Mouse (Mus musculus): Measurements from ENCODE around the gene Dbi. TPM values are rescaled to one million over a fixed set of nuclear protein-coding genes. Genes with fewer than 3 reads are reported as not detected.

Gene Dbi
- polyA plus RNA-seq, 1 experiment from 2014 or later = 1,422 TPM

DNA sequence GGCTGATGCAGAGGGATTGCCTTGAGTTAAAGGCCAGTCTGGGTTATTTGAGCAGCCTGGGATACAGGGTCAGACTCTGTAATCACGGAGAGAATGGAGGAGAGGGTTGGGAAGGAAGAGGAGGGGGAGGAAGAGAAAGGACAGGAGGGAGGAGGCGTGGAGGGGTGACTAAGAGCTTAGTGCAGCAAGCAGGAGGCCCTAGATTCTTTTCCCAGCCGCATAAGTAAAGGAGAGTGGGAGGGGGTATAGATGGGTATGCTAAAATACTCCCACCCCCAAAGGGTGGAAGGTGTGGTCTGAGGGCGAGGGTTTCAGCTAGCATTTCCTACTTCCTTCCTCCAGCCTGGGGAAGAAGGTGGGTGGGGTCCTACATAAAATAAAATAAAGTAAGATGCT, 46.6 kb downstream of the Dbi start:
- Histone ChIP-seq H3K36me3 (no peaks in the 10 kb centered on the region), H3K4me1 (replicated peaks) (peaks cover 24% of the 10 kb centered on the region), H3K9ac (no peak overlapping the region), H3K4me2 (replicated peaks) (peak overlapping the region; percentile 81), H3K27ac (peak overlapping the region; percentile 54; the same call in 1 of the 2 replicates), H3K4me3 (replicated peaks) (no peak overlapping the region), H3K9me3 (no peaks in the 10 kb centered on the region), H3K27me3 (replicated peaks) (no peaks in the 10 kb centered on the region)
- ATAC-seq = peak; percentile 6
- WGBS = 26% methylated on average over 4 of the region's 4 CpGs

GRCm38 (mm10) chr1:120073519-120074306, 47.2 kb downstream of the Dbi start, which contains the start of gene Tmem37:
Tmem37 (minus strand) TSS chr1:120074074.
- WGBS = 4% methylated on average over 40 of the region's 40 CpGs
- peak; percentile 90 for ATAC-seq
- no peaks in the 10 kb centered on the region for H3K27me3 ChIP-seq (replicated peaks)
- no peaks in the 10 kb centered on the region for H3K9me3 ChIP-seq
- peak within 1 kb of the TSS; percentile 44 for H3K4me3 ChIP-seq (replicated peaks)
- H3K9ac ChIP-seq = peak within 1 kb of the TSS; percentile 41
- peaks cover 24% of the 10 kb centered on the region for H3K4me1 ChIP-seq (replicated peaks)
- peak within 1 kb of the TSS; percentile 81 for H3K4me2 ChIP-seq (replicated peaks)
- no peaks in the 10 kb centered on the region for H3K36me3 ChIP-seq
- peak within 1 kb of the TSS; percentile 54 for H3K27ac ChIP-seq

DNA sequence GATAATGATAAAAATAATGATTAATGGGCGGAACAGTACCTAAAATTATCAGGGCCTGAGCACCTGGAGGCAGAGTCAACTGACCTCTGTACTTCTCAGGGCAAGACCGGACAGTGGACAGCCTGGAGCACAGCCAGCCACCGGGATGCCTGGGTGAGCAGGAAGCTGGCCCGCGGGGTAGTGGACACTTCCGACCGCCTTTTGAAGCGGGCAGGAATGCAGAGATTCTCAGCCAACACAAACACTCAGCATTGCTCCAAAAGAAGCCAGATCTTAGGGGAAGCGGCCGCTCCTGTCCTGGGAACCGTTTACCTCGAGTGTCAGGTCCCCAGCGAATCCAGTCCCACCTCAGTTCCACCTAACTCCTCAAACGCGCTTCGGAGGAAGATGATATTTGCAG, 48.0 kb downstream of the Dbi start:
- no peak for ATAC-seq
- Histone ChIP-seq H3K27me3 (replicated peaks) (no peaks in the 10 kb centered on the region), H3K27ac (no peak overlapping the region), H3K4me2 (replicated peaks) (peak overlapping the region; percentile 81), H3K36me3 (no peaks in the 10 kb centered on the region), H3K4me1 (replicated peaks) (peaks cover 24% of the 10 kb centered on the region), H3K9me3 (no peaks in the 10 kb centered on the region), H3K4me3 (replicated peaks) (peak overlapping the region; percentile 44), H3K9ac (peak overlapping the region; percentile 41; the same call in 1 of the 2 replicates)
- WGBS = 8% methylated on average over 16 of the region's 16 CpGs

GRCm38 (mm10) chr1:120071133-120071532, 49.7 kb downstream of the Dbi start:
- WGBS = 86% methylated on average over 4 of the region's 4 CpGs
- no peak for ATAC-seq

GRCm38 (mm10) chr1:120070168-120070567, 50.7 kb downstream of the Dbi start:
- 0 out of 2 replicates have a peak overlapping the region, but pooled peaks have one; percentile 2 for H3K4me2 ChIP-seq (replicated peaks)
- H3K9ac ChIP-seq = no peak overlapping the region
- H3K9me3 ChIP-seq = no peaks in the 10 kb centered on the region
- H3K27me3 ChIP-seq (replicated peaks) = no peaks in the 10 kb centered on the region
- WGBS = 55% methylated on average over 6 of the region's 6 CpGs
- no peak for ATAC-seq
- no peak overlapping the region for H3K4me3 ChIP-seq (replicated peaks)
- no peaks in the 10 kb centered on the region for H3K36me3 ChIP-seq
- peaks cover 24% of the 10 kb centered on the region for H3K4me1 ChIP-seq (replicated peaks)
- no peak overlapping the region for H3K27ac ChIP-seq

More at GRCm38 (mm10) chr1:120071133-120071532, 49.7 kb downstream of the Dbi start:
- no peaks in the 10 kb centered on the region for H3K36me3 ChIP-seq
- no peak overlapping the region for H3K9ac ChIP-seq
- peaks cover 24% of the 10 kb centered on the region for H3K4me1 ChIP-seq (replicated peaks)
- no peak overlapping the region for H3K4me3 ChIP-seq (replicated peaks)
- H3K9me3 ChIP-seq = no peaks in the 10 kb centered on the region
- no peak overlapping the region for H3K4me2 ChIP-seq (replicated peaks)
- H3K27me3 ChIP-seq (replicated peaks) = no peaks in the 10 kb centered on the region
- H3K27ac ChIP-seq = no peak overlapping the region

- H3K9ac ChIP-seq = no peak overlapping the region
- WGBS = 81% methylated on average over 5 of the region's 5 CpGs
- ATAC-seq = no peak
These were observed 51.8 kb downstream of the Dbi start for GRCm38 (mm10) chr1:120069120-120069519.

DNA sequence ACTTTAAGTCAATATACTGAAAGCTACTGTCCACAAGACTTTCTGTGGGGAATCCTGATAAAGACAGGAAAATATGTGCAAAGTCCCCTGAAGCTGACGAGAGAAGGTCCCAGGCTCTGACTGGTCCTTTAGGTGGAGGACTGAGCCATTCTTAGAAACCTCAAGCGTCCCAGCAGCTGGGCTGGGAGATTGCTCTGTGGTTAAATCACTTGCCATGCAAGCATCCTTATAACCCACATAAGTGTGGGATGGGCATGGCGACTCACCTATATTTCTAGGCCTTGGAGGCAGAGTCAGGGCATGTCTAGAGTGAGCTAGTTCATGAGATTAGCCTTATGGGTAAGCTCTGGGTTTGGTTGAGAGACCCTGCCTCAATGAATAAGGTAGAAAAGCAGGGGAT, 54.3 kb downstream of the Dbi start:
- ATAC-seq = no peak
- no peaks in the 10 kb centered on the region for H3K36me3 ChIP-seq
- no peak overlapping the region for H3K4me2 ChIP-seq (replicated peaks)
- H3K9me3 ChIP-seq = no peaks in the 10 kb centered on the region
- H3K27ac ChIP-seq = no peak overlapping the region
- no peaks in the 10 kb centered on the region for H3K27me3 ChIP-seq (replicated peaks)
- peaks cover 5% of the 10 kb centered on the region; the same call in 1 of the 2 replicates for H3K4me1 ChIP-seq (replicated peaks)
- WGBS = 68% methylated on average over 3 of the region's 3 CpGs
- H3K4me3 ChIP-seq (replicated peaks) = no peak overlapping the region
- H3K9ac ChIP-seq = no peak overlapping the region

More at GRCm38 (mm10) chr1:120069120-120069519, 51.8 kb downstream of the Dbi start:
- no peak overlapping the region for H3K27ac ChIP-seq
- H3K36me3 ChIP-seq = no peaks in the 10 kb centered on the region
- H3K4me2 ChIP-seq (replicated peaks) = no peak overlapping the region
- H3K9me3 ChIP-seq = no peaks in the 10 kb centered on the region
- no peaks in the 10 kb centered on the region for H3K27me3 ChIP-seq (replicated peaks)
- no peak overlapping the region for H3K4me3 ChIP-seq (replicated peaks)
- peaks cover 20% of the 10 kb centered on the region for H3K4me1 ChIP-seq (replicated peaks)

DNA sequence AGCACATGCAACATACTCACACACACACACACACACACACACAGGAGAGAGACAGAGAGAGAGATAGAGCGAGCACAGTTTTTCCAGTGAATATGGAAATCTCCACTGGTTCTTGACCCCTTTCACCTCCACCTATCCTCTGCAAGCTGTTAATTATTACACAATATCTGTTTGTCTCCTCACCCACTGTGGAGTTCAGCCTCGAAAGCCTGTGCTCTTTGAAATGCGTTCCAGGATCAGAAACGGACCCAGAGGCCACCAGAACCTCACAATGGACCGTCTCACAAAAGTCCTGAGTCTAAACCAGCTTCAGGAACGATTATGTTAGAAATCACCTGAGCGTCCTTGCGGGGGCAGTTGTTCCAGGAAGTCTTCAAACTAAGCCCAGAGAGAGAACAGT, 54.7 kb downstream of the Dbi start:
- Histone ChIP-seq H3K4me1 (replicated peaks) (peaks cover 5% of the 10 kb centered on the region; the same call in 1 of the 2 replicates), H3K9ac (no peak overlapping the region), H3K27me3 (replicated peaks) (no peaks in the 10 kb centered on the region), H3K4me2 (replicated peaks) (no peak overlapping the region), H3K27ac (no peak overlapping the region), H3K4me3 (replicated peaks) (no peak overlapping the region), H3K9me3 (no peaks in the 10 kb centered on the region), H3K36me3 (no peaks in the 10 kb centered on the region)
- peak; percentile 51 for ATAC-seq
- 61% methylated on average over 8 of the region's 8 CpGs for WGBS

GRCm38 (mm10) chr1:120064036-120064682, 56.7 kb downstream of the Dbi start:
- H3K9me3 ChIP-seq = no peaks in the 10 kb centered on the region
- H3K27me3 ChIP-seq (replicated peaks) = no peaks in the 10 kb centered on the region
- H3K4me2 ChIP-seq (replicated peaks) = no peak overlapping the region
- ATAC-seq = peak; percentile 26; the same call in 1 of the 2 replicates
- no peak overlapping the region for H3K4me3 ChIP-seq (replicated peaks)
- WGBS = 84% methylated on average over 11 of the region's 11 CpGs
- H3K9ac ChIP-seq = no peak overlapping the region
- H3K27ac ChIP-seq = no peak overlapping the region
- no peaks in the 10 kb centered on the region for H3K4me1 ChIP-seq (replicated peaks)
- H3K36me3 ChIP-seq = no peaks in the 10 kb centered on the region

Other genes starting within 250 kb of the Dbi start
- 6.5 TPM in 2 replicates for gene Tmem177, start 207.9 kb downstream of the Dbi start, polyA plus RNA-seq (2015; fragmentation: Nextera tagmentation; extraction: Ambion mirVana)
- gene Cfap221, start 123.8 kb downstream of the Dbi start, polyA plus RNA-seq (2015; fragmentation: Nextera tagmentation; extraction: Ambion mirVana) = not detected in 2 replicates
- gene Sctr, start 114.2 kb downstream of the Dbi start, polyA plus RNA-seq (2015; fragmentation: Nextera tagmentation; extraction: Ambion mirVana) = 0.72 and 0.90 TPM in 2 replicates
- 51.3 and 66.1 TPM in 2 replicates for gene Tmem37, start 47.0 kb downstream of the Dbi start, polyA plus RNA-seq (2015; fragmentation: Nextera tagmentation; extraction: Ambion mirVana)
- 15.6 and 18.4 TPM in 2 replicates for gene 3110009E18Rik, start 109 bp upstream of the Dbi start, polyA plus RNA-seq (2015; fragmentation: Nextera tagmentation; extraction: Ambion mirVana)
- 3.0 and 3.4 TPM in 2 replicates for gene Steap3, start 151.6 kb upstream of the Dbi start, polyA plus RNA-seq (2015; fragmentation: Nextera tagmentation; extraction: Ambion mirVana)
- 0.08 TPM in 1 of 2 replicates, not detected in the other for gene C1ql2, start 219.5 kb upstream of the Dbi start, polyA plus RNA-seq (2015; fragmentation: Nextera tagmentation; extraction: Ambion mirVana)

Measured in intestine, embryonic 15.5 days (tissue).